Mouse (Mus musculus): Measurements from ENCODE around the gene Usp50. TPM values are rescaled to one million over a fixed set of nuclear protein-coding genes. Genes with fewer than 3 reads are reported as not detected.

The Usp50 gene
- polyA plus RNA-seq, 1 experiment from 2014 or later = 2.6 TPM

DNA sequence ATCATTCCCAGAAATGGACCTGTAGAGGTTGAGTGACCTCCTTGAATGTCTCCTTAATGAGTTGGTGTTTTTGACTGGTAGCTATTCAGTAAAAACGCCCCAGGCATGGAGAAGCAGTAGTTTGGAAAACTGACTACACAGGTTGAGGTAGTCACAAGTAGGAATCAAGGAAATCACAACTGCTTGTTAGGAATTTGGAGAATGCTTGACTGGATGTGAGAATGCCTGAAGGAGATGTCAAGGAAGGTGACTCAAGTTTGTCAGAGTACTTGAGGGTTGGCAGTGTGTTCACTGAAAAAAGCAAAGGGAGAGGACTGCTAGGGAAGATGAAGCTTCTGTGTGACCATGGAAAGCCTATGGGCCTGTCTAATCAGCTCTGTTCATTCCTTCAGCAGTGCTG lies 105.9 kb downstream of the Usp50 start:
- WGBS = 95% methylated on average over 1 of the region's 1 CpGs
- Histone ChIP-seq H3K27me3 (ENCODE audit: control insufficient read depth, insufficient read depth, low read length) (no peaks in the 10 kb centered on the region), H3K27ac (ENCODE audit: low read length) (no peak overlapping the region)

GRCm38 (mm10) chr2:126676122-126676515 lies 107.2 kb downstream of the Usp50 start, which contains the start of gene Gabpb1:
Gabpb1 (minus strand) TSS chr2:126676337.
- Histone ChIP-seq H3K36me3 (ENCODE audit: control insufficient read depth, insufficient read depth, low read length) (0 out of 2 replicates have a peak, but pooled peaks cover 3% of the 10 kb centered on the region), H3K4me3 (replicated peaks; ENCODE audit: low read length) (peak within 1 kb of the TSS; percentile 91), H3K9me3 (replicated peaks; ENCODE audit: control insufficient read depth, low read length) (no peaks in the 10 kb centered on the region), H3K4me2 (ENCODE audit: low read depth, low read length) (peak within 1 kb of the TSS; percentile 83), H3K9ac (ENCODE audit: low read length) (peak within 1 kb of the TSS; percentile 99), H3K4me1 (ENCODE audit: control insufficient read depth, insufficient read depth, low read length) (peaks cover 21% of the 10 kb centered on the region), H3K27ac (ENCODE audit: low read length) (peak within 1 kb of the TSS; percentile 99), H3K27me3 (ENCODE audit: control insufficient read depth, insufficient read depth, low read length) (no peaks in the 10 kb centered on the region)
- 20% methylated on average over 12 of the region's 12 CpGs for WGBS
- no peak for ATAC-seq (ENCODE audit: insufficient read depth, low FRiP score)

More for the DNA sequence above, 105.9 kb downstream of the Usp50 start:
- Histone ChIP-seq H3K36me3 (ENCODE audit: control insufficient read depth, insufficient read depth, low read length) (0 out of 2 replicates have a peak, but pooled peaks cover 3% of the 10 kb centered on the region), H3K9me3 (replicated peaks; ENCODE audit: control insufficient read depth, low read length) (no peaks in the 10 kb centered on the region), H3K4me3 (replicated peaks; ENCODE audit: low read length) (no peak overlapping the region), H3K4me2 (ENCODE audit: low read depth, low read length) (no peak overlapping the region), H3K9ac (ENCODE audit: low read length) (no peak overlapping the region), H3K4me1 (ENCODE audit: control insufficient read depth, insufficient read depth, low read length) (peaks cover 17% of the 10 kb centered on the region)
- ATAC-seq (ENCODE audit: insufficient read depth, low FRiP score) = no peak

DNA sequence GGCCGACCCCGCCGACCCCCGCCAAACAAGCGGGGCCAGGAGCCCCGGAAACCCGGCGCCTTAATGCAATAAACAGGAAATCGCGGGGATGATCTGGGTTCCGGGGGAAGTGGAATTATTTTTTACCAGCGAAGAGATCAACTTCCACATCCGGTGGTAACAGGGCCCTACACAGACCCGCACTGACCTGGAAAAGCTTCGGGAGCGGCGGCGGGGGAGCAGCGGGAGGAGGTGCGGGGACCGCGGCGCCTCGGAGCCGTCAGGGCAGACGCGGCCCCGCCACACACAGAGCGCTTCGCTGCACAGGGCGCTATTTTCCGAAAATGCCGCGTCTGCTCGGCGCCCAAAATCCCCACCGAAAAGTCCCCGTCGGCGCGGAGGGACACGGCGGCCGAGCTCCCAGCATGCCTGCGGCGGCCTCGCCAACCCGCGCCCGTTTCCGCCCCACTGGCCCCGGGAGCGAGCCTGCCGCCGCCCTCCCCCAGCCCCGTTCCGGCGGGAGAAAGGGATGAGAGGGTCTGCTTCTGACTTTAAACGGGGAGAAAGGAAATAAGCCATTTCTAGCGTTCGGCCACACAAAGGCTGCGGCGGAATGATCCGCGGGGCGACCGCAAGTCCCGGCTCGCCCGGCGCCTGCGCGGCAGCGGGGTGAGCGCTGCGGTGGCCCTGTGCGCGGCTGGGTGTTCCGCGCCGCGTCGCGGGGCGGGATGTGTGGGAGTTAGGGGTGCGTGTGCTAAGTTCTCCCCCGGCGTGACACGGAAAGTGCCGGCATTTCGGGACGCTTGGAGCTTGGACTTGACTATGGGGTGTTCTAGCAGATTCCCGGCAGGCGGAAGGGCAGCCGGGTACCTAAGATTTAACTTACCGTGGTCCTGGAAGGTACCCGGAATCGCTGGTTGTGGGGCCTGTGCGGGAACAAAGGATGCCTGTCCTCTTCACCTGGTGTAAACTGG lies 107.8 kb downstream of the Usp50 start:
- Histone ChIP-seq H3K4me1 (ENCODE audit: control insufficient read depth, insufficient read depth, low read length) (peaks cover 21% of the 10 kb centered on the region), H3K27me3 (ENCODE audit: control insufficient read depth, insufficient read depth, low read length) (no peaks in the 10 kb centered on the region), H3K9ac (ENCODE audit: low read length) (peak overlapping the region; percentile 99), H3K9me3 (replicated peaks; ENCODE audit: control insufficient read depth, low read length) (no peaks in the 10 kb centered on the region), H3K4me3 (replicated peaks; ENCODE audit: low read length) (peak overlapping the region; percentile 91), H3K36me3 (ENCODE audit: control insufficient read depth, insufficient read depth, low read length) (0 out of 2 replicates have a peak, but pooled peaks cover 3% of the 10 kb centered on the region), H3K4me2 (ENCODE audit: low read depth, low read length) (peak overlapping the region; percentile 83), H3K27ac (ENCODE audit: low read length) (peak overlapping the region; percentile 99)
- peak; percentile 91 for ATAC-seq (ENCODE audit: insufficient read depth, low FRiP score)
- WGBS = under 1% methylated on average over 97 of the region's 99 CpGs

GRCm38 (mm10) chr2:126674441-126675168 lies 108.7 kb downstream of the Usp50 start:
- H3K4me3 ChIP-seq (replicated peaks; ENCODE audit: low read length) = peak overlapping the region; percentile 91
- H3K9me3 ChIP-seq (replicated peaks; ENCODE audit: control insufficient read depth, low read length) = no peaks in the 10 kb centered on the region
- under 1% methylated on average over 74 of the region's 77 CpGs for WGBS
- H3K4me1 ChIP-seq (ENCODE audit: control insufficient read depth, insufficient read depth, low read length) = peaks cover 21% of the 10 kb centered on the region
- H3K4me2 ChIP-seq (ENCODE audit: low read depth, low read length) = peak overlapping the region; percentile 76
- H3K9ac ChIP-seq (ENCODE audit: low read length) = peak overlapping the region; percentile 99
- 0 out of 2 replicates have a peak, but pooled peaks cover 3% of the 10 kb centered on the region for H3K36me3 ChIP-seq (ENCODE audit: control insufficient read depth, insufficient read depth, low read length)
- H3K27me3 ChIP-seq (ENCODE audit: control insufficient read depth, insufficient read depth, low read length) = no peaks in the 10 kb centered on the region
- peak overlapping the region; percentile 99 for H3K27ac ChIP-seq (ENCODE audit: low read length)
- ATAC-seq (ENCODE audit: insufficient read depth, low FRiP score) = peak; percentile 44; the same call in 1 of the 2 replicates

DNA sequence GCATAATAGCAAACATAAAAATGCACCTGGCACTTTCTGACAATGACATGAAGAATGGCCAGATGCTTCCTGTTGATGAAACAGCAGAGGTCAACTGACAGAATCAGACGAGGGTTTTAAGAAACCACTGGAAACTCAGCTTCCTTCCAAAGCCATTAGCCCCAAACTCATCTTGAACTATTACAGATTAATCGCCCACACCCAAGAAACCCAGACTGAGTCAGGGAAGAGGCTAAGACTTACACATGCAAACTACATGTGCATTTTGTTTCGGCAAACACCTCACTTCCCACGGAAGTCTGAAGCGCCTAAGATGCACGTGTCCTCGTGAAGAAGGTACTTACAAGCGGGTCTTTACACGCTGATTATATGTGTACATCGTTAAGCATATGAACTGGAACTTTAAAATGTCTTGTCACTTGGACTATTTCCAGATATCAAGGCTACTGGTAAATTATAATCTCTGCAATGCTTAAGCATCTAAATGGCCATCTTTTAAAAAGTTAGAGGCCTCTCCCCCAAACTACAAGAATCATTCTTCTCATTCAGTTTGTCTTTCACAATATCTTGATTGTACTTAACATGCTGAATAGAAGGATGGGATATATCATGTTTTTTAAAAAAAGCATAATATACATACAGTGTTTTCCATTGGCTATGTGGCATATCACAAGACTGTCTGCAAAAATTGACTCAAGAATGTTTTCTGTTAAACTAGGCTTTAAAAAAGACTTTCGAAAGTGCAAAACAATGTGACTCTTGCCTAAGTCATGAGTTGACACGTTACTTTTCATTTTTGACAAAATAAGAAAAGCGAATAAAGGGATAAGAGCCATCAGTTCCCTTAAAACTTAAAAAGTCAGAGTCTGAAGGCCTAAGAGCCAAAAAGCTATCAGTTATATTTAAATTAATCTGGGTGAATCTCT lies 109.7 kb downstream of the Usp50 start:
- Histone ChIP-seq H3K4me3 (replicated peaks; ENCODE audit: low read length) (peak overlapping the region; percentile 91), H3K9ac (ENCODE audit: low read length) (peak overlapping the region; percentile 99), H3K4me2 (ENCODE audit: low read depth, low read length) (peak overlapping the region; percentile 76), H3K4me1 (ENCODE audit: control insufficient read depth, insufficient read depth, low read length) (peaks cover 21% of the 10 kb centered on the region), H3K27ac (ENCODE audit: low read length) (peak overlapping the region; percentile 99; the same call in 1 of the 2 replicates), H3K36me3 (ENCODE audit: control insufficient read depth, insufficient read depth, low read length) (no peaks in the 10 kb centered on the region), H3K27me3 (ENCODE audit: control insufficient read depth, insufficient read depth, low read length) (no peaks in the 10 kb centered on the region), H3K9me3 (replicated peaks; ENCODE audit: control insufficient read depth, low read length) (no peaks in the 10 kb centered on the region)
- no peak for ATAC-seq (ENCODE audit: insufficient read depth, low FRiP score)
- WGBS = 53% methylated on average over 13 of the region's 13 CpGs

- no peak overlapping the region for H3K27ac ChIP-seq (ENCODE audit: low read length)
- no peak for ATAC-seq (ENCODE audit: insufficient read depth, low FRiP score)
- peaks cover 14% of the 10 kb centered on the region for H3K4me1 ChIP-seq (ENCODE audit: control insufficient read depth, insufficient read depth, low read length)
- no peaks in the 10 kb centered on the region for H3K9me3 ChIP-seq (replicated peaks; ENCODE audit: control insufficient read depth, low read length)
- no peak overlapping the region for H3K4me2 ChIP-seq (ENCODE audit: low read depth, low read length)
- no peaks in the 10 kb centered on the region for H3K36me3 ChIP-seq (ENCODE audit: control insufficient read depth, insufficient read depth, low read length)
- no peak overlapping the region for H3K4me3 ChIP-seq (replicated peaks; ENCODE audit: low read length)
- no peak overlapping the region for H3K9ac ChIP-seq (ENCODE audit: low read length)
- WGBS = 81% methylated on average over 5 of the region's 5 CpGs
- H3K27me3 ChIP-seq (ENCODE audit: control insufficient read depth, insufficient read depth, low read length) = no peaks in the 10 kb centered on the region
These were observed 114.5 kb downstream of the Usp50 start for GRCm38 (mm10) chr2:126668621-126669252.

DNA sequence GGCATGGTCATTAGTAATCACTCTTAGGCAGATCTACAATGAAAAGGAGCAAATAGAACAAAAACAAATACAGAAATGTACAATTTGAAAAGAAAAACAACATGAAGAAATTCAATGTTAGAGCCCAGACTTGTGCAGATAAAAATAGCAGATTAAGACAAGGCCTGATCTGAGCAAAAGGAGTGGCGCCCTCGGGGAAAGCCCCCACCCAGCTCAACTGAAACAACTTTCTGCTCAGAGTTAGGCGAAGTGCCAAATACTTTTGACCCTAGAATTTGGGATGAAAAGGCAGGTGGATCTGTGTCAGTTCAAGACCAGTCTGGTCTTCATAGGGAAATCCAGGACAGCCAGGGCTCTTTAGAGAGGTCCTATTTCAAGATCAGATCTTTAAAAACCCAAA lies 117.3 kb downstream of the Usp50 start:
- no peaks in the 10 kb centered on the region for H3K9me3 ChIP-seq (replicated peaks; ENCODE audit: control insufficient read depth, low read length)
- H3K9ac ChIP-seq (ENCODE audit: low read length) = no peak overlapping the region
- H3K4me2 ChIP-seq (ENCODE audit: low read depth, low read length) = no peak overlapping the region
- no peak overlapping the region for H3K27ac ChIP-seq (ENCODE audit: low read length)
- no peak for ATAC-seq (ENCODE audit: insufficient read depth, low FRiP score)
- H3K27me3 ChIP-seq (ENCODE audit: control insufficient read depth, insufficient read depth, low read length) = no peaks in the 10 kb centered on the region
- no peak overlapping the region for H3K4me3 ChIP-seq (replicated peaks; ENCODE audit: low read length)
- no peaks in the 10 kb centered on the region for H3K4me1 ChIP-seq (ENCODE audit: control insufficient read depth, insufficient read depth, low read length)
- WGBS = 76% methylated on average over 3 of the region's 3 CpGs
- H3K36me3 ChIP-seq (ENCODE audit: control insufficient read depth, insufficient read depth, low read length) = no peaks in the 10 kb centered on the region

DNA sequence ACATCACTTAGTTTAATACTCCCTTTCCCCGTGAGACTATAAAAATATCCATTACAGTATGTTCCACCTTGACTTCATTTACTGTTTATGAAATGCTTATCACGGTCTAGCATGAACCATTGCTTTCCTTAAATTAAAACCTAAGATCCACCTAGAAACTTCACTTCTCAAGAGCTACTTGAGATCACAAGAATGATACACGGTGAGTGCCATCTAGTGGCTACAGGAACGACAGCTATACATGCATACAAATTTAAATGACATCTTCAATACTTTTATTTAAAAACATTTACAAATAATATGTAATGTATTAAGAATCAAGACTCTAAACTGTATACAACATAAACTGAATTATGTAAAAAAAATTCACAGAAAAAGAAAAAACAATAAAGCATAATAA lies 119.8 kb downstream of the Usp50 start:
- Histone ChIP-seq H3K4me2 (ENCODE audit: low read depth, low read length) (no peak overlapping the region), H3K4me1 (ENCODE audit: control insufficient read depth, insufficient read depth, low read length) (no peaks in the 10 kb centered on the region), H3K9me3 (replicated peaks; ENCODE audit: control insufficient read depth, low read length) (no peaks in the 10 kb centered on the region), H3K4me3 (replicated peaks; ENCODE audit: low read length) (no peak overlapping the region), H3K36me3 (ENCODE audit: control insufficient read depth, insufficient read depth, low read length) (no peaks in the 10 kb centered on the region), H3K9ac (ENCODE audit: low read length) (no peak overlapping the region), H3K27me3 (ENCODE audit: control insufficient read depth, insufficient read depth, low read length) (no peaks in the 10 kb centered on the region), H3K27ac (ENCODE audit: low read length) (no peak overlapping the region)
- no peak for ATAC-seq (ENCODE audit: insufficient read depth, low FRiP score)
- WGBS = 52% methylated on average over 4 of the region's 4 CpGs

Data from stomach, embryonic 16.5 days (tissue).